Mouse (Mus musculus): ENCODE results near the gene Foxs1. TPM values are rescaled to one million over a fixed set of nuclear protein-coding genes. Genes with fewer than 3 reads are reported as not detected.

Gene Foxs1
- polyA plus RNA-seq, 1 experiment from 2014 or later, result 6.1 TPM

GRCm38 (mm10) chr2:152911031-152911430 lies 22.0 kb downstream of the Foxs1 start, which contains the start of gene Mylk2:
TSS of gene Mylk2 (plus strand) at chr2:152911352.
- Histone ChIP-seq H3K4me2 (ENCODE audit: low read depth, low read length) (no peak within 1 kb of the TSS), H3K4me3 (ENCODE audit: low read length) (no peak within 1 kb of the TSS), H3K9ac (ENCODE audit: low read length) (no peak within 1 kb of the TSS), H3K27ac (ENCODE audit: low read length) (no peak within 1 kb of the TSS), H3K4me1 (ENCODE audit: control insufficient read depth, insufficient read depth, low read length) (peaks cover 22% of the 10 kb centered on the region), H3K36me3 (ENCODE audit: control insufficient read depth, insufficient read depth) (no peaks in the 10 kb centered on the region), H3K27me3 (ENCODE audit: control insufficient read depth, insufficient read depth, low read length) (peaks cover 33% of the 10 kb centered on the region), H3K9me3 (replicated peaks; ENCODE audit: control insufficient read depth, low read length) (no peaks in the 10 kb centered on the region; the same call in 1 of the 2 replicates)
- no peak for ATAC-seq (replicated peaks; ENCODE audit: extremely low read depth, insufficient read depth, low FRiP score)
- 25% methylated on average over 12 of the region's 12 CpGs for WGBS

- WGBS, result 74% methylated on average over 6 of the region's 6 CpGs
Observed at GRCm38 (mm10) chr2:152909848-152910247, 23.2 kb downstream of the Foxs1 start.

GRCm38 (mm10) chr2:152907114-152907943 lies 25.7 kb downstream of the Foxs1 start:
- no peak overlapping the region for H3K9ac ChIP-seq (ENCODE audit: low read length)
- H3K27ac ChIP-seq (ENCODE audit: low read length), result no peak overlapping the region
- no peak overlapping the region for H3K4me2 ChIP-seq (ENCODE audit: low read depth, low read length)
- H3K27me3 ChIP-seq (ENCODE audit: control insufficient read depth, insufficient read depth, low read length), result peaks cover 19% of the 10 kb centered on the region
- peaks cover 34% of the 10 kb centered on the region for H3K4me1 ChIP-seq (ENCODE audit: control insufficient read depth, insufficient read depth, low read length)
- 53% methylated on average over 14 of the region's 14 CpGs for WGBS
- H3K9me3 ChIP-seq (replicated peaks; ENCODE audit: control insufficient read depth, low read length), result no peaks in the 10 kb centered on the region; the same call in 1 of the 2 replicates
- ATAC-seq (replicated peaks; ENCODE audit: extremely low read depth, insufficient read depth, low FRiP score), result no peak
- H3K4me3 ChIP-seq (ENCODE audit: low read length), result no peak overlapping the region
- no peaks in the 10 kb centered on the region for H3K36me3 ChIP-seq (ENCODE audit: control insufficient read depth, insufficient read depth)

More at GRCm38 (mm10) chr2:152909848-152910247, 23.2 kb downstream of the Foxs1 start:
- Histone ChIP-seq H3K4me2 (ENCODE audit: low read depth, low read length) (no peak overlapping the region), H3K4me3 (ENCODE audit: low read length) (no peak overlapping the region), H3K27ac (ENCODE audit: low read length) (no peak overlapping the region), H3K9me3 (replicated peaks; ENCODE audit: control insufficient read depth, low read length) (no peaks in the 10 kb centered on the region; the same call in 1 of the 2 replicates), H3K4me1 (ENCODE audit: control insufficient read depth, insufficient read depth, low read length) (peaks cover 29% of the 10 kb centered on the region), H3K27me3 (ENCODE audit: control insufficient read depth, insufficient read depth, low read length) (peaks cover 31% of the 10 kb centered on the region), H3K9ac (ENCODE audit: low read length) (no peak overlapping the region), H3K36me3 (ENCODE audit: control insufficient read depth, insufficient read depth) (no peaks in the 10 kb centered on the region)
- no peak for ATAC-seq (replicated peaks; ENCODE audit: extremely low read depth, insufficient read depth, low FRiP score)

GRCm38 (mm10) chr2:152906274-152907037 lies 26.6 kb downstream of the Foxs1 start:
- H3K9me3 ChIP-seq (replicated peaks; ENCODE audit: control insufficient read depth, low read length), result no peaks in the 10 kb centered on the region; the same call in 1 of the 2 replicates
- 45% methylated on average over 9 of the region's 9 CpGs for WGBS
- no peak overlapping the region; the same call in 1 of the 2 replicates for H3K27ac ChIP-seq (ENCODE audit: low read length)
- H3K36me3 ChIP-seq (ENCODE audit: control insufficient read depth, insufficient read depth), result no peaks in the 10 kb centered on the region
- H3K4me3 ChIP-seq (ENCODE audit: low read length), result no peak overlapping the region
- H3K4me1 ChIP-seq (ENCODE audit: control insufficient read depth, insufficient read depth, low read length), result peaks cover 34% of the 10 kb centered on the region
- H3K27me3 ChIP-seq (ENCODE audit: control insufficient read depth, insufficient read depth, low read length), result peaks cover 12% of the 10 kb centered on the region
- no peak overlapping the region for H3K4me2 ChIP-seq (ENCODE audit: low read depth, low read length)
- H3K9ac ChIP-seq (ENCODE audit: low read length), result no peak overlapping the region
- ATAC-seq (replicated peaks; ENCODE audit: extremely low read depth, insufficient read depth, low FRiP score), result no peak

- Histone ChIP-seq H3K36me3 (ENCODE audit: control insufficient read depth, insufficient read depth) (no peaks in the 10 kb centered on the region), H3K4me2 (ENCODE audit: low read depth, low read length) (peak overlapping the region; percentile 35), H3K4me3 (ENCODE audit: low read length) (no peak overlapping the region), H3K27ac (ENCODE audit: low read length) (peak overlapping the region; percentile 87), H3K9me3 (replicated peaks; ENCODE audit: control insufficient read depth, low read length) (no peaks in the 10 kb centered on the region; the same call in 1 of the 2 replicates), H3K9ac (ENCODE audit: low read length) (peak overlapping the region; percentile 46), H3K27me3 (ENCODE audit: control insufficient read depth, insufficient read depth, low read length) (no peaks in the 10 kb centered on the region), H3K4me1 (ENCODE audit: control insufficient read depth, insufficient read depth, low read length) (peaks cover 32% of the 10 kb centered on the region)
- peak; percentile 58; the same call in 1 of the 2 replicates for ATAC-seq (replicated peaks; ENCODE audit: extremely low read depth, insufficient read depth, low FRiP score)
- 28% methylated on average over 11 of the region's 11 CpGs for WGBS
Observed at GRCm38 (mm10) chr2:152905036-152905829, 27.8 kb downstream of the Foxs1 start.

GRCm38 (mm10) chr2:152904127-152904643 lies 28.8 kb downstream of the Foxs1 start:
- H3K9me3 ChIP-seq (replicated peaks; ENCODE audit: control insufficient read depth, low read length), result no peaks in the 10 kb centered on the region; the same call in 1 of the 2 replicates
- peaks cover 32% of the 10 kb centered on the region for H3K4me1 ChIP-seq (ENCODE audit: control insufficient read depth, insufficient read depth, low read length)
- no peak for ATAC-seq (replicated peaks; ENCODE audit: extremely low read depth, insufficient read depth, low FRiP score)
- H3K36me3 ChIP-seq (ENCODE audit: control insufficient read depth, insufficient read depth), result 0 out of 2 replicates have a peak, but pooled peaks cover 2% of the 10 kb centered on the region
- no peak overlapping the region for H3K9ac ChIP-seq (ENCODE audit: low read length)
- 49% methylated on average over 5 of the region's 5 CpGs for WGBS
- peak overlapping the region; percentile 37 for H3K27ac ChIP-seq (ENCODE audit: low read length)
- no peaks in the 10 kb centered on the region for H3K27me3 ChIP-seq (ENCODE audit: control insufficient read depth, insufficient read depth, low read length)
- H3K4me3 ChIP-seq (ENCODE audit: low read length), result no peak overlapping the region
- H3K4me2 ChIP-seq (ENCODE audit: low read depth, low read length), result no peak overlapping the region

GRCm38 (mm10) chr2:152903586-152903985 lies 29.4 kb downstream of the Foxs1 start:
- Histone ChIP-seq H3K27me3 (ENCODE audit: control insufficient read depth, insufficient read depth, low read length) (no peaks in the 10 kb centered on the region), H3K4me2 (ENCODE audit: low read depth, low read length) (no peak overlapping the region), H3K9me3 (replicated peaks; ENCODE audit: control insufficient read depth, low read length) (no peaks in the 10 kb centered on the region; the same call in 1 of the 2 replicates), H3K27ac (ENCODE audit: low read length) (no peak overlapping the region), H3K4me1 (ENCODE audit: control insufficient read depth, insufficient read depth, low read length) (peaks cover 32% of the 10 kb centered on the region), H3K9ac (ENCODE audit: low read length) (no peak overlapping the region), H3K4me3 (ENCODE audit: low read length) (no peak overlapping the region), H3K36me3 (ENCODE audit: control insufficient read depth, insufficient read depth) (0 out of 2 replicates have a peak, but pooled peaks cover 2% of the 10 kb centered on the region)
- 66% methylated on average over 4 of the region's 4 CpGs for WGBS
- ATAC-seq (replicated peaks; ENCODE audit: extremely low read depth, insufficient read depth, low FRiP score), result no peak

- no peak overlapping the region for H3K4me3 ChIP-seq (ENCODE audit: low read length)
- H3K9ac ChIP-seq (ENCODE audit: low read length), result no peak overlapping the region
- WGBS, result 61% methylated on average over 3 of the region's 3 CpGs
- no peaks in the 10 kb centered on the region for H3K9me3 ChIP-seq (replicated peaks; ENCODE audit: control insufficient read depth, low read length)
- no peak overlapping the region for H3K4me2 ChIP-seq (ENCODE audit: low read depth, low read length)
- 0 out of 2 replicates have a peak, but pooled peaks cover 2% of the 10 kb centered on the region for H3K36me3 ChIP-seq (ENCODE audit: control insufficient read depth, insufficient read depth)
- peaks cover 32% of the 10 kb centered on the region for H3K4me1 ChIP-seq (ENCODE audit: control insufficient read depth, insufficient read depth, low read length)
- H3K27ac ChIP-seq (ENCODE audit: low read length), result no peak overlapping the region
- H3K27me3 ChIP-seq (ENCODE audit: control insufficient read depth, insufficient read depth, low read length), result no peaks in the 10 kb centered on the region
- ATAC-seq (replicated peaks; ENCODE audit: extremely low read depth, insufficient read depth, low FRiP score), result no peak
Observed at GRCm38 (mm10) chr2:152902658-152903057, 30.4 kb downstream of the Foxs1 start.

Data from heart, embryonic 16.5 days (tissue).